Mouse (Mus musculus) heart, embryonic 13.5 days (tissue): ENCODE results near the gene Tnik. TPM values are rescaled to one million over a fixed set of nuclear protein-coding genes. Genes with fewer than 3 reads are reported as not detected.
A peak's percentile ranks its signal among the peaks of the same experiment; 100 is the strongest.

ENCODE experiments used
- ATAC-seq: fragments of 200-750 bp; cut with Nextera tagmentation; 2 replicates; pipeline ENCODE4 v1.8.0; 2017; ENCODE audit warnings: moderate TSS enrichment; ENCODE audit not compliant: insufficient number of reproducible peaks, low FRiP score, low TSS enrichment; ENCODE audit errors: extremely low read depth
- H3K27ac ChIP-seq: fragments of 300-500 bp; sonication (generic); replicated peaks from 2 replicates; pipeline ENCODE4 v1.5.1; 2015; ENCODE audit warnings: moderate library complexity, mild to moderate bottlenecking, inconsistent platforms
- H3K27me3 ChIP-seq: fragments of 300-500 bp; sonication (generic); replicated peaks from 2 replicates; pipeline ENCODE4 v1.6.1; 2015; ENCODE audit warnings: mild to moderate bottlenecking, inconsistent platforms
- H3K36me3 ChIP-seq: fragments of 300-500 bp; sonication (generic); 2 replicates; pipeline ENCODE4 v1.6.1; 2015; ENCODE audit warnings: mild to moderate bottlenecking, inconsistent platforms
- H3K4me1 ChIP-seq: fragments of 300-500 bp; sonication (generic); 2 replicates; pipeline ENCODE4 v1.6.1; 2015; ENCODE audit warnings: inconsistent platforms
- H3K4me2 ChIP-seq: fragments of 300-500 bp; sonication (generic); 2 replicates; pipeline ENCODE4 v1.6.1; 2015; ENCODE audit warnings: inconsistent platforms, mild to moderate bottlenecking, moderate library complexity
- H3K4me3 ChIP-seq: fragments of 300-500 bp; sonication (generic); 2 replicates; pipeline ENCODE4 v1.5.1; 2015; ENCODE audit warnings: moderate library complexity, mild to moderate bottlenecking, inconsistent platforms
- H3K9ac ChIP-seq: fragments of 300-500 bp; sonication (generic); 2 replicates; pipeline ENCODE4 v1.6.1; 2015; ENCODE audit warnings: inconsistent platforms, mild to moderate bottlenecking, moderate library complexity
- H3K9me3 ChIP-seq: fragments of 300-500 bp; sonication (generic); 2 replicates; pipeline ENCODE4 v1.6.1; 2016; ENCODE audit warnings: inconsistent platforms
- WGBS: fragments of 180-500 bp; shearing (Covaris S2); methylation state at CpG from one replicate; pipeline ENCODE4 v1.1.7; 2015; ENCODE audit warnings: mixed read lengths; 5-methylcytosine and 5-hydroxymethylcytosine counted together
- polyA plus RNA-seq: library from polyadenylated mRNA; unstranded; fragments of >200 nt; fragmentation: Nextera tagmentation; extraction: Ambion mirVana; gene quantifications from 2 replicates; pipeline ENCODE4 v1.2.1, GENCODE M21; 2015

Tnik gene
- polyA plus RNA-seq, 1 experiment from 2014 or later = 8.3 TPM

- H3K4me1 ChIP-seq = peaks cover 11% of the 10 kb centered on the region
- H3K27ac ChIP-seq = no peak overlapping the region
- no peak overlapping the region for H3K4me3 ChIP-seq
- no peaks in the 10 kb centered on the region for H3K36me3 ChIP-seq
- H3K27me3 ChIP-seq = no peaks in the 10 kb centered on the region
- no peak overlapping the region for H3K9ac ChIP-seq
- 87% methylated on average over 9 of the region's 9 CpGs for WGBS
- ATAC-seq = no peak
- H3K9me3 ChIP-seq = peaks cover 6% of the 10 kb centered on the region; the same call in 1 of the 2 replicates
- H3K4me2 ChIP-seq = no peak overlapping the region
Observed at GRCm38 (mm10) chr3:28487418-28487817, 224.4 kb downstream of the Tnik start.

GRCm38 (mm10) chr3:28491085-28492041 lies 228.3 kb downstream of the Tnik start:
- Histone ChIP-seq H3K4me1 (no peaks in the 10 kb centered on the region), H3K9ac (no peak overlapping the region), H3K27me3 (no peaks in the 10 kb centered on the region), H3K9me3 (peaks cover 4% of the 10 kb centered on the region; the same call in 1 of the 2 replicates), H3K36me3 (no peaks in the 10 kb centered on the region), H3K4me3 (no peak overlapping the region), H3K4me2 (no peak overlapping the region), H3K27ac (no peak overlapping the region)
- WGBS = 58% methylated on average over 11 of the region's 11 CpGs
- no peak for ATAC-seq

GRCm38 (mm10) chr3:28496806-28497502 lies 233.9 kb downstream of the Tnik start:
- ATAC-seq = no peak
- Histone ChIP-seq H3K27me3 (no peaks in the 10 kb centered on the region), H3K4me1 (no peaks in the 10 kb centered on the region), H3K36me3 (no peaks in the 10 kb centered on the region), H3K27ac (no peak overlapping the region), H3K9me3 (no peaks in the 10 kb centered on the region), H3K4me2 (no peak overlapping the region), H3K4me3 (no peak overlapping the region), H3K9ac (no peak overlapping the region)
- 85% methylated on average over 3 of the region's 3 CpGs for WGBS

GRCm38 (mm10) chr3:28497503-28497857 lies 234.5 kb downstream of the Tnik start:
- H3K27me3 ChIP-seq = no peaks in the 10 kb centered on the region
- H3K9me3 ChIP-seq = no peaks in the 10 kb centered on the region
- no peak overlapping the region for H3K9ac ChIP-seq
- H3K4me2 ChIP-seq = no peak overlapping the region
- no peak for ATAC-seq
- no peak overlapping the region for H3K27ac ChIP-seq
- H3K36me3 ChIP-seq = no peaks in the 10 kb centered on the region
- no peak overlapping the region for H3K4me3 ChIP-seq
- WGBS = 86% methylated on average over 3 of the region's 3 CpGs
- H3K4me1 ChIP-seq = no peaks in the 10 kb centered on the region

- no peak for ATAC-seq
- no peaks in the 10 kb centered on the region for H3K27me3 ChIP-seq
- H3K36me3 ChIP-seq = no peaks in the 10 kb centered on the region
- no peaks in the 10 kb centered on the region for H3K4me1 ChIP-seq
- no peak overlapping the region for H3K4me3 ChIP-seq
- no peak overlapping the region for H3K4me2 ChIP-seq
- no peak overlapping the region for H3K27ac ChIP-seq
- no peaks in the 10 kb centered on the region for H3K9me3 ChIP-seq
- WGBS = 75% methylated on average over 3 of the region's 3 CpGs
- H3K9ac ChIP-seq = no peak overlapping the region
Observed at GRCm38 (mm10) chr3:28502697-28503096, 239.7 kb downstream of the Tnik start.

GRCm38 (mm10) chr3:28509337-28509935 lies 246.4 kb downstream of the Tnik start:
- 60% methylated on average over 6 of the region's 6 CpGs for WGBS
- Histone ChIP-seq H3K36me3 (no peaks in the 10 kb centered on the region), H3K4me2 (no peak overlapping the region), H3K4me1 (peaks cover 5% of the 10 kb centered on the region), H3K4me3 (no peak overlapping the region), H3K9me3 (no peaks in the 10 kb centered on the region), H3K9ac (no peak overlapping the region), H3K27ac (no peak overlapping the region), H3K27me3 (no peaks in the 10 kb centered on the region)
- ATAC-seq = no peak

- Histone ChIP-seq H3K4me2 (peak overlapping the region; percentile 39), H3K27me3 (no peaks in the 10 kb centered on the region), H3K27ac (peak overlapping the region; percentile 85), H3K4me1 (peaks cover 27% of the 10 kb centered on the region), H3K9me3 (no peaks in the 10 kb centered on the region), H3K4me3 (no peak overlapping the region), H3K36me3 (no peaks in the 10 kb centered on the region), H3K9ac (no peak overlapping the region)
- ATAC-seq = peak; percentile 25; the same call in 1 of the 2 replicates
- 21% methylated on average over 6 of the region's 6 CpGs for WGBS
Observed at GRCm38 (mm10) chr3:28523004-28523482, 260.0 kb downstream of the Tnik start.

GRCm38 (mm10) chr3:28523541-28524165 lies 260.6 kb downstream of the Tnik start:
- no peaks in the 10 kb centered on the region for H3K36me3 ChIP-seq
- no peak for ATAC-seq
- H3K27me3 ChIP-seq = no peaks in the 10 kb centered on the region
- 28% methylated on average over 4 of the region's 4 CpGs for WGBS
- no peak overlapping the region for H3K4me3 ChIP-seq
- peaks cover 27% of the 10 kb centered on the region for H3K4me1 ChIP-seq
- H3K9me3 ChIP-seq = no peaks in the 10 kb centered on the region
- peak overlapping the region; percentile 85 for H3K27ac ChIP-seq
- peak overlapping the region; percentile 39 for H3K4me2 ChIP-seq
- peak overlapping the region; percentile 24; the same call in 1 of the 2 replicates for H3K9ac ChIP-seq

GRCm38 (mm10) chr3:28524562-28524961 lies 261.5 kb downstream of the Tnik start:
- ATAC-seq = no peak
- H3K27ac ChIP-seq = no peak overlapping the region
- peaks cover 27% of the 10 kb centered on the region for H3K4me1 ChIP-seq
- H3K36me3 ChIP-seq = no peaks in the 10 kb centered on the region
- H3K4me2 ChIP-seq = no peak overlapping the region
- 74% methylated on average over 3 of the region's 3 CpGs for WGBS
- no peak overlapping the region for H3K9ac ChIP-seq
- no peak overlapping the region for H3K4me3 ChIP-seq
- H3K27me3 ChIP-seq = no peaks in the 10 kb centered on the region
- H3K9me3 ChIP-seq = no peaks in the 10 kb centered on the region

GRCm38 (mm10) chr3:28526671-28527070 lies 263.7 kb downstream of the Tnik start:
- Histone ChIP-seq H3K27me3 (no peaks in the 10 kb centered on the region), H3K27ac (no peak overlapping the region), H3K9ac (no peak overlapping the region), H3K4me1 (peaks cover 27% of the 10 kb centered on the region), H3K4me2 (no peak overlapping the region), H3K9me3 (no peaks in the 10 kb centered on the region), H3K36me3 (no peaks in the 10 kb centered on the region), H3K4me3 (no peak overlapping the region)
- no peak for ATAC-seq
- WGBS = 54% methylated on average over 2 of the region's 2 CpGs

- H3K36me3 ChIP-seq = no peaks in the 10 kb centered on the region
- H3K4me2 ChIP-seq = no peak overlapping the region
- no peak overlapping the region for H3K27ac ChIP-seq
- H3K4me1 ChIP-seq = peaks cover 25% of the 10 kb centered on the region
- WGBS = 88% methylated on average over 4 of the region's 4 CpGs
- no peak overlapping the region for H3K4me3 ChIP-seq
- no peak overlapping the region for H3K9ac ChIP-seq
- ATAC-seq = no peak
- no peaks in the 10 kb centered on the region for H3K9me3 ChIP-seq
- no peaks in the 10 kb centered on the region for H3K27me3 ChIP-seq
Observed at GRCm38 (mm10) chr3:28527231-28527630, 264.2 kb downstream of the Tnik start.
